Mouse (Mus musculus) heart, embryonic 15.5 days (tissue): Measurements from ENCODE around the gene Prdm10. TPM values are rescaled to one million over a fixed set of nuclear protein-coding genes. Genes with fewer than 3 reads are reported as not detected.
A peak's percentile ranks its signal among the peaks of the same experiment; 100 is the strongest.

Source experiments
- ATAC-seq: fragments of 200-750 bp; cut with Nextera tagmentation; replicated peaks from 2 replicates; pipeline ENCODE4 v1.8.0; 2017; ENCODE audit warnings: low read depth, moderate TSS enrichment; ENCODE audit not compliant: insufficient number of reproducible peaks, insufficient read depth, low FRiP score
- H3K27ac ChIP-seq: fragments of 300-500 bp; sonication (generic); 2 replicates; pipeline ENCODE4 v1.5.1; 2015; ENCODE audit warnings: mild to moderate bottlenecking, inconsistent platforms
- H3K27me3 ChIP-seq: fragments of 300-500 bp; sonication (generic); 2 replicates; pipeline ENCODE4 v1.6.1; 2015; ENCODE audit warnings: inconsistent platforms
- H3K36me3 ChIP-seq: fragments of 300-500 bp; sonication (generic); 2 replicates; pipeline ENCODE4 v1.6.1; 2015; ENCODE audit warnings: mild to moderate bottlenecking, inconsistent platforms
- H3K4me1 ChIP-seq: fragments of 300-500 bp; sonication (generic); replicated peaks from 2 replicates; pipeline ENCODE4 v1.6.1; 2015; ENCODE audit warnings: inconsistent platforms
- H3K4me2 ChIP-seq: fragments of 300-500 bp; sonication (generic); 2 replicates; pipeline ENCODE4 v1.6.1; 2015; ENCODE audit warnings: inconsistent platforms, mild to moderate bottlenecking, moderate library complexity
- H3K4me3 ChIP-seq: fragments of 300-500 bp; sonication (generic); 2 replicates; pipeline ENCODE4 v1.5.1; 2015; ENCODE audit warnings: mild to moderate bottlenecking, inconsistent platforms
- H3K9ac ChIP-seq: fragments of 300-500 bp; sonication (generic); 2 replicates; pipeline ENCODE4 v1.6.1; 2015; ENCODE audit warnings: mild to moderate bottlenecking, inconsistent platforms
- H3K9me3 ChIP-seq: fragments of 300-500 bp; sonication (generic); replicated peaks from 2 replicates; pipeline ENCODE4 v1.6.1; 2016; ENCODE audit warnings: inconsistent platforms
- WGBS: fragments of 180-500 bp; shearing (Covaris S2); methylation state at CpG from one replicate; pipeline ENCODE4 v1.1.7; 2015; ENCODE audit warnings: mixed read lengths; 5-methylcytosine and 5-hydroxymethylcytosine counted together
- polyA plus RNA-seq: library from polyadenylated mRNA; unstranded; fragments of >200 nt; fragmentation: Nextera tagmentation; extraction: Ambion mirVana; gene quantifications from 2 replicates; pipeline ENCODE4 v1.2.1, GENCODE M21; 2015

Gene Prdm10
- polyA plus RNA-seq: 3.2 and 4.2 TPM in 2 replicates

- under 1% methylated on average over 37 of the region's 45 CpGs for WGBS
Observed at GRCm38 (mm10) chr9:31280366-31281010, at the start of gene Prdm10. Gene Prdm10 (plus strand): TSS chr9:31280538.

GRCm38 (mm10) chr9:31235030-31235429 lies 45.3 kb upstream of the Prdm10 start:
- WGBS: 49% methylated on average over 4 of the region's 4 CpGs
- H3K27me3 ChIP-seq: no peaks in the 10 kb centered on the region
- no peaks in the 10 kb centered on the region for H3K36me3 ChIP-seq
- H3K4me2 ChIP-seq: no peak overlapping the region
- H3K9ac ChIP-seq: no peak overlapping the region
- H3K27ac ChIP-seq: no peak overlapping the region; the same call in 1 of the 2 replicates
- H3K4me3 ChIP-seq: no peak overlapping the region
- H3K4me1 ChIP-seq: 0 out of 2 replicates have a peak, but pooled peaks cover 2% of the 10 kb centered on the region
- no peak for ATAC-seq
- H3K9me3 ChIP-seq: no peaks in the 10 kb centered on the region

More at GRCm38 (mm10) chr9:31280366-31281010, at the start of gene Prdm10:
- Histone ChIP-seq H3K36me3 (no peaks in the 10 kb centered on the region), H3K4me3 (peak within 1 kb of the TSS; percentile 84), H3K4me2 (peak within 1 kb of the TSS; percentile 81), H3K27me3 (no peaks in the 10 kb centered on the region), H3K4me1 (peaks cover 16% of the 10 kb centered on the region), H3K9ac (peak within 1 kb of the TSS; percentile 96), H3K27ac (peak within 1 kb of the TSS; percentile 99), H3K9me3 (no peaks in the 10 kb centered on the region)
- ATAC-seq: peak; percentile 92

DNA sequence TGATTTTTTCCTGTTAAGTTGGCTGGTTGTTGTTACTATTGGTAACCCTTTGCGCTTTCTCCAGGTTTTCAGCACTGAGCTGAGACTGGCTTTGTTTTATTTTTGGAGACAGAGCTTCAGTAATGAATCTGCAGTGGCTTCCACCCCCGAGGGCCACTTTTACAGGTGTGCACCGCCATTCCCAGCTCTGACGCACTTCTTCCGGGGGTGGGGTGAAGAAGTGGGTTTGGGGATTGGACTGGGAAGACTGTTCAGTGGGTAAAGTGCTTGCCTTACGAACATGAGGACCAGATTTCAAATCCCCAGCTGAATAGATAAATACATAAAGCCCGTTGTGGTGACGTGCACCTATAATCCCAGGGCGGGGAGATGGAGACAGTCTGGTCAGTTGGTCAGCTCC lies 44.8 kb upstream of the Prdm10 start:
- no peaks in the 10 kb centered on the region for H3K36me3 ChIP-seq
- H3K9me3 ChIP-seq: no peaks in the 10 kb centered on the region
- 72% methylated on average over 9 of the region's 9 CpGs for WGBS
- no peak overlapping the region for H3K4me3 ChIP-seq
- H3K4me1 ChIP-seq: 0 out of 2 replicates have a peak, but pooled peaks cover 2% of the 10 kb centered on the region
- H3K27ac ChIP-seq: no peak overlapping the region
- no peaks in the 10 kb centered on the region for H3K27me3 ChIP-seq
- no peak overlapping the region for H3K9ac ChIP-seq
- ATAC-seq: no peak
- H3K4me2 ChIP-seq: no peak overlapping the region

DNA sequence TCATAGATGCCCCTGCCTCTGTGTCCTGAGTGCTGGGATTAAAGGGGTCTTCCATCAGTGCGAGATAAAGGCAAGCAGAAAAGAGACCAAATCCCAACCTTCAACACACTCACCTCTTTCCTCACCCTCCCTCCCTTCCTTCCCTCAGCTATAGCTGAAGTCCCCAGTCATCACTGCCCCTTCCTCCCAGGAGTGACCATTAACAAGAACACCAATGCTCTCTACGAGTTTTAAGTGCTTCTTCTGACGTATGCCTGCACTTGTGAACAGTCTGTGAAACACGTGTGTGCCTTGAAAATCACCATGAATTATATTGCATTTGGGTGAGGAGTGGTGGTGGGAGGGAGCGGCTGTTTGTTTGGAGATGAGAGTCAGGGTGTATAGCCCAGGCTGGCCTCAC lies 44.3 kb upstream of the Prdm10 start:
- Histone ChIP-seq H3K36me3 (no peaks in the 10 kb centered on the region), H3K4me3 (no peak overlapping the region), H3K9me3 (no peaks in the 10 kb centered on the region), H3K27me3 (no peaks in the 10 kb centered on the region), H3K4me2 (no peak overlapping the region), H3K27ac (no peak overlapping the region), H3K4me1 (0 out of 2 replicates have a peak, but pooled peaks cover 6% of the 10 kb centered on the region), H3K9ac (no peak overlapping the region)
- 72% methylated on average over 5 of the region's 5 CpGs for WGBS
- no peak for ATAC-seq

GRCm38 (mm10) chr9:31238526-31238925 lies 41.8 kb upstream of the Prdm10 start:
- Histone ChIP-seq H3K9ac (no peak overlapping the region), H3K27ac (no peak overlapping the region)
- WGBS: 76% methylated on average over 2 of the region's 2 CpGs

GRCm38 (mm10) chr9:31239551-31239950 lies 40.8 kb upstream of the Prdm10 start:
- H3K4me2 ChIP-seq: no peak overlapping the region
- no peak overlapping the region for H3K27ac ChIP-seq
- no peaks in the 10 kb centered on the region for H3K36me3 ChIP-seq
- 0 out of 2 replicates have a peak, but pooled peaks cover 6% of the 10 kb centered on the region for H3K4me1 ChIP-seq
- H3K9ac ChIP-seq: no peak overlapping the region
- WGBS: 86% methylated on average over 2 of the region's 2 CpGs
- H3K9me3 ChIP-seq: no peaks in the 10 kb centered on the region
- H3K4me3 ChIP-seq: no peak overlapping the region
- ATAC-seq: no peak
- H3K27me3 ChIP-seq: no peaks in the 10 kb centered on the region

More at GRCm38 (mm10) chr9:31238526-31238925, 41.8 kb upstream of the Prdm10 start:
- Histone ChIP-seq H3K36me3 (no peaks in the 10 kb centered on the region), H3K9me3 (no peaks in the 10 kb centered on the region), H3K4me2 (no peak overlapping the region), H3K4me3 (no peak overlapping the region), H3K4me1 (0 out of 2 replicates have a peak, but pooled peaks cover 6% of the 10 kb centered on the region), H3K27me3 (no peaks in the 10 kb centered on the region)
- no peak for ATAC-seq

DNA sequence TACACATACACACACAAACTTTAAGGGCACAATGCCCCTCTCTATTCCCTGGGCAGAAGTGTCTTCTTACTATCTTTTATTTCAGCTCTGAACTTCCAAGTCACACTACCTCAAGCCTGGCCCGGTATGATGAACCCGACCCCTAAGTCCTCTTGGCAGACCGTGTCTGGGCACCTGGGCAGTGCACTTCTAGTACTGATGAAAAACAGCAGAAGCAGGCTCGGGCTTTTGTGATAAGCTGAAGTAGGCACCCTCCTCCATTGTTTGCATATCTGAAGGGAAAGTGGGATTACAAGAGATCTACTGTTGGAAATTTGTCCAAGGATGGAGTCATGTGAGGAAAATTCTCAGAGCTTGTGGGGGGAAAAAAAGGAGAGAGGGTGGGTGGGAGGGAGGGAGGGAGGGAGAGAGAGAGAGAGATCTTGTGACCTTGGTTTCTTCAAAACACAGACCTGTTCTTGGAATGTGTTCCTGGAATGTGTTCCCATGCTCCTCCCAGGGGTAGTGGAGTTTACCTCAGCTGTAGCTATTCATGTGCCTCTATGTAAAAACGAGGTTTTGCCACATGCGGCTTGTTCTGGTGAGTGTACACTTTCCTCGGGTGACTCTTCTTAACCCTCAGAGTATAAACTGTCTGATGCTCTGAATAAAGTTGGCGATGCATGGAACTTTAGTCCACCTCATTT lies 39.7 kb upstream of the Prdm10 start:
- no peak overlapping the region for H3K27ac ChIP-seq
- no peaks in the 10 kb centered on the region for H3K27me3 ChIP-seq
- no peak for ATAC-seq
- no peak overlapping the region for H3K4me3 ChIP-seq
- H3K4me1 ChIP-seq: 0 out of 2 replicates have a peak, but pooled peaks cover 3% of the 10 kb centered on the region
- no peaks in the 10 kb centered on the region for H3K9me3 ChIP-seq
- no peaks in the 10 kb centered on the region for H3K36me3 ChIP-seq
- 53% methylated on average over 8 of the region's 8 CpGs for WGBS
- H3K9ac ChIP-seq: no peak overlapping the region
- no peak overlapping the region for H3K4me2 ChIP-seq

DNA sequence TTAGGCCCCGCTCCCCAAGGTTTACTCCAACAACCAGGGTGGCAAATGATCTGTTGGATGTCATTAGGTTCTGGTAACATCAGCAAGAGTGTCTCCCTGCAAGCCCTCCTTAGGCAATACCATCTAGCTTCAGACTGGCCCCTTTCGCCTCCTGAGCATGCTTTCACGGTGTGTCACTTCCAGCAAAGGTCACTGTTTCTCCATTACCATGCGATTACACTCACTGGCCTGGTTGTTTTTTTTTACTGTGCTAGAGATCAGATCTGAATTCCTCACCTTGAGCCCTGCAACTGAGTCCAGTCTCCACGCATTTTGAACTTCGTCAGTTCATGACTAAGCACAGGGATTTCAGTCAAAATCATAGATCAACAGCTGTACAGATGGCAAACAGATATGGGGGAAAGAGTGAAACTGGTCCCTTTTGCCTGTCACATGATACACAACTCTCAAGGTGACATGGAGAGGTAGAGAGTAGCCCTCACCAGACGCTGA lies 39.1 kb upstream of the Prdm10 start:
- H3K4me1 ChIP-seq: 0 out of 2 replicates have a peak, but pooled peaks cover 3% of the 10 kb centered on the region
- WGBS: 72% methylated on average over 7 of the region's 7 CpGs
- H3K36me3 ChIP-seq: no peaks in the 10 kb centered on the region
- no peak overlapping the region for H3K9ac ChIP-seq
- no peak for ATAC-seq
- H3K4me2 ChIP-seq: no peak overlapping the region
- H3K4me3 ChIP-seq: no peak overlapping the region
- H3K27ac ChIP-seq: no peak overlapping the region
- no peaks in the 10 kb centered on the region for H3K9me3 ChIP-seq
- H3K27me3 ChIP-seq: no peaks in the 10 kb centered on the region

DNA sequence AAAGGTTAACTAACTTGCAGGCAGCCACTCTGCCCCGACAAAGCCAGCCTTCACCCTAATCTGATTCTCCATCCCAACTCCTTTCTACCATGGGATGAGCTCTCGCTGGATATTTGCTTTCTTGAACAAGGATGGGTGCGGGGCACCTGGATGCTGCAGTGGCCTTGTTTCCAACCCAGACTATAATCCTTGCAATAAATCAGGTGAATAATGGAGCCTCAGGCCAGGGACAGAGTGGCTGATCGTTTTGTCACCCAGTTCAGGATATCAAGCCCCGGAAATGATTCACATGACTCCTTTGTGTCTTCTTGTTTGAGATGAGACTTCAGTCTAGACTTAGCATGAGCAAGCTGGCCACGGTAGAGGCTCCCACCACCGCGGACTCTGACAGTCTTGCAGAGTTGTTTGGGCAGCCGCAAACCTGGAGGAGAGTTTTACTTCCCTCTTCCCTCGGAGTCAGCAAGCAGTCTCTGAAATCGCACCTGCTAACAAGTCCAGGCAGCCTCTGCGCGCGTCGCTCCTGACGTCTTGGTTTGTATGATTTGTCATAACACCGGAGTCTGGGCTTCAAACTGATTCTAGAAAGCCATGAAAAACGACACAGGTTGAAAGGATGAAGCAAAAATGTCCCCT lies 36.9 kb upstream of the Prdm10 start:
- Histone ChIP-seq H3K27ac (no peak overlapping the region), H3K36me3 (no peaks in the 10 kb centered on the region), H3K27me3 (no peaks in the 10 kb centered on the region), H3K4me3 (no peak overlapping the region), H3K9ac (no peak overlapping the region), H3K4me2 (no peak overlapping the region), H3K4me1 (peaks cover 3% of the 10 kb centered on the region; the same call in 1 of the 2 replicates), H3K9me3 (no peaks in the 10 kb centered on the region)
- ATAC-seq: no peak
- 67% methylated on average over 18 of the region's 18 CpGs for WGBS

- H3K9me3 ChIP-seq: no peaks in the 10 kb centered on the region
- WGBS: 73% methylated on average over 5 of the region's 5 CpGs
- H3K36me3 ChIP-seq: no peaks in the 10 kb centered on the region
- no peak overlapping the region for H3K9ac ChIP-seq
- no peak overlapping the region for H3K27ac ChIP-seq
- ATAC-seq: no peak
- no peak overlapping the region for H3K4me2 ChIP-seq
- no peak overlapping the region for H3K4me3 ChIP-seq
- H3K27me3 ChIP-seq: no peaks in the 10 kb centered on the region
- peaks cover 3% of the 10 kb centered on the region; the same call in 1 of the 2 replicates for H3K4me1 ChIP-seq
Observed at GRCm38 (mm10) chr9:31243939-31244333, 36.4 kb upstream of the Prdm10 start.

DNA sequence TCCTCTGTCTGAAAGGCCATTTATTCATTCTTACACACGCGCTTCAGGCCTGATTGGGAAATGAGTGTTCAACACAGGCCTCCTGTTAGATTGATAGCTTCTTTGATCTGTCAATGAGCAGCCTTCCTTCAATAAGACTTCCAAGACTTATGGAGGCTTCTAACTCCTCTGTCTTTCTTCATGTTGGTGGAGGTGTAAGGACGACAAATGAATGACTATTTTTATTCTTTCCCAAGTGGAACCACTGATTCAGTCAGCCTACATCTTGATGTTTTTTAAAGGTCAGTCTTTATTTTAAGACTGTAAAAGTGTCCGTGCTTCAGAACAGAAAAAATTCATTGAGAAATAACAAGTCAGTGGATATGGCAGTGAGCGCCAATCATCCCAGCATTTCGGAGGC lies 35.3 kb upstream of the Prdm10 start:
- 85% methylated on average over 6 of the region's 6 CpGs for WGBS
- Histone ChIP-seq H3K9ac (no peak overlapping the region), H3K36me3 (no peaks in the 10 kb centered on the region), H3K27me3 (no peaks in the 10 kb centered on the region), H3K4me2 (no peak overlapping the region), H3K4me3 (no peak overlapping the region), H3K9me3 (no peaks in the 10 kb centered on the region), H3K27ac (no peak overlapping the region), H3K4me1 (peaks cover 3% of the 10 kb centered on the region; the same call in 1 of the 2 replicates)
- ATAC-seq: no peak
